Comparison of ENCODE assay signal across 8 mouse cellular contexts in genomic region chr9:22116740-22117426, GRCm38 (mm10). TPM values are rescaled to one million over a fixed set of nuclear protein-coding genes. Genes with fewer than 3 reads are reported as not detected.
A peak's percentile ranks its signal among the peaks of the same experiment; 100 is the strongest.
DNase-seq lines count a peak whose midpoint lies in the region; ATAC-seq lines count a peak whose summit lies in the region.

Gene Elof1 (minus strand): TSS chr9:22117172.

- H3K4me1 ChIP-seq in hindbrain, embryonic 15.5 days (replicated peaks): peaks cover 23% of the 10 kb centered on the region

- H3K9me3 ChIP-seq in hindbrain, embryonic 15.5 days: no peaks in the 10 kb centered on the region

- WGBS in hindbrain, embryonic 15.5 days: under 1% methylated on average over 44 of the region's 52 CpGs

- peak within 1 kb of the TSS; percentile 62 for H3K9ac ChIP-seq in hindbrain, embryonic 15.5 days

- peaks cover 16% of the 10 kb centered on the region for H3K36me3 ChIP-seq in hindbrain, embryonic 15.5 days

- peak within 1 kb of the TSS; percentile 77 for H3K4me2 ChIP-seq in hindbrain, embryonic 15.5 days

- H3K27ac ChIP-seq in hindbrain, embryonic 15.5 days (replicated peaks): peak within 1 kb of the TSS; percentile 78

- peak; percentile 95 for DNase-seq in T-cell, adult 2 months (ENCODE audit: low spot score)
- peak; percentile 94 to 96 for DNase-seq in cerebellum, postnatal 36 days
- DNase-seq in frontal cortex, postnatal 36 days (ENCODE audit: low spot score in 2 of 2): peak; percentile 94 to 96
- peak; percentile 95 for DNase-seq in left cerebral cortex, adult 11 months (ENCODE audit: low spot score)
- peak; percentile 94 for DNase-seq in lung, postnatal 4 days
- DNase-seq in retina, postnatal 7 days (ENCODE audit: low read depth, low spot score): peak; percentile 94
- DNase-seq in urinary bladder, adult 2 months (ENCODE audit: low spot score): peak; percentile 75

- peak within 1 kb of the TSS; percentile 52 for H3K4me3 ChIP-seq in hindbrain, embryonic 15.5 days

- peak; percentile 97 for ATAC-seq in hindbrain, embryonic 15.5 days (ENCODE audit: low FRiP score, low read depth)

- H3K27me3 ChIP-seq in hindbrain, embryonic 15.5 days: no peaks in the 10 kb centered on the region

RNA-seq across cellular contexts. Expression of gene Elof1, which starts in this region (rescaled TPM):
- polyA plus RNA-seq in hindbrain, embryonic 15.5 days (2015; fragmentation: Nextera tagmentation; extraction: Ambion mirVana): 183 and 190 TPM in 2 replicates
- polyA plus RNA-seq in urinary bladder, adult 2 months (2012; rRNA removed): 74.8 and 97.4 TPM in 2 replicates

Comparison
In these comparisons a context has a peak if more than half of its experiments do, and no peak if none do; other contexts are left out.
1. Peak in every context shown above with its lines: DNase-seq, ATAC-seq, H3K4me3 ChIP-seq and H3K27ac ChIP-seq.